Mouse (Mus musculus) small intestine, adult 2 months (tissue): ENCODE data around the gene Ryr2.

ENCODE experiments used
- CTCF ChIP-seq: fragments of 200-500 bp; IDR thresholded peaks from 2 replicates; pipeline ENCODE4 v1.5.1; 2012; ENCODE audit warnings: low read depth, mild to moderate bottlenecking, control low read depth, inconsistent platforms, low read length, moderate library complexity, mixed read lengths; ENCODE audit not compliant: insufficient replicate concordance, insufficient read length; ENCODE audit errors: extremely low read depth
- POLR2A ChIP-seq: fragments of 200-500 bp; IDR thresholded peaks from 2 replicates; pipeline ENCODE4 v1.6.1; 2012; ENCODE audit warnings: low read depth, mild to moderate bottlenecking, control low read depth, inconsistent platforms, low read length, moderate library complexity

DNA sequence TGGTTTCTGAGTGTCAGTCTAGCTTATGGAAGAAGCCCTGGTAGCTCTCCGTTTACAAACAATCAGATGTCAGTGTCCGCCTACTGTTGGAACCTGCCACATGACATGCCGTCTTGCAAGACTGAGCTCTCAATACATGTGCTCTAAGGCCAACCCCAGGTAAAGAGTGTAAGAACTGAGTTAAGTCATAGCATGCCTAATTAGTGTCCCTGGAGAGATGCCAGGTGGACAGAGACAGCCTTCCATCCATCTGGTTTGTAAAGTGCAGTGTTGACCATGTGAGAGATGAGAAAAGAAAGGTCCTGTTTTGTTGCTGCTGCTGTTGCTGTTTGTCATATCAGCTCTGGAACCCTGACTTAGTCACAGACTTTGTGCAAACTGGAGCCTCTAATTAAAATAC is 178.0 kb downstream of the Ryr2 start:
- no peak for TF ChIP-seq CTCF
- no peak for TF ChIP-seq POLR2A
